Mouse (Mus musculus) forebrain, postnatal 0 days (tissue): ENCODE measurements around the gene Zp2. TPM values are rescaled to one million over a fixed set of nuclear protein-coding genes. Genes with fewer than 3 reads are reported as not detected.

Source experiments
- ATAC-seq: fragments of 200-750 bp; cut with Nextera tagmentation; 2 replicates; pipeline ENCODE4 v1.8.0; 2017; ENCODE audit warnings: mild to moderate bottlenecking, moderate library complexity
- DNase-seq: peaks from one replicate; pipeline ENCODE4 v3.0.0-alpha.2; 2015
- H3K27ac ChIP-seq: fragments of 300-500 bp; sonication (generic); 2 replicates; pipeline ENCODE4 v1.5.1; 2014; ENCODE audit warnings: low read depth, mild to moderate bottlenecking, antibody characterized with exemption, low read length, moderate library complexity, mixed read lengths
- H3K27me3 ChIP-seq: fragments of 300-500 bp; sonication (generic); 2 replicates; pipeline ENCODE4 v1.6.1; 2014; ENCODE audit warnings: mild to moderate bottlenecking, low read length, mixed read lengths; ENCODE audit not compliant: insufficient read depth
- H3K36me3 ChIP-seq: fragments of 300-500 bp; sonication (generic); 2 replicates; pipeline ENCODE4 v1.6.1; 2014; ENCODE audit warnings: mild to moderate bottlenecking, moderate library complexity; ENCODE audit not compliant: insufficient read depth
- H3K4me1 ChIP-seq: fragments of 300-500 bp; sonication (generic); 2 replicates; pipeline ENCODE4 v1.6.1; 2014; ENCODE audit warnings: antibody characterized with exemption; ENCODE audit not compliant: insufficient read depth
- H3K4me2 ChIP-seq: fragments of 300-500 bp; sonication (generic); 2 replicates; pipeline ENCODE4 v1.6.1; 2014; ENCODE audit warnings: low read depth, mild to moderate bottlenecking, moderate library complexity
- H3K4me3 ChIP-seq: fragments of 300-500 bp; sonication (generic); 2 replicates; pipeline ENCODE4 v1.5.1; 2014; ENCODE audit warnings: low read depth, low read length, mixed read lengths
- H3K9ac ChIP-seq: fragments of 300-500 bp; sonication (generic); 2 replicates; pipeline ENCODE4 v1.6.1; 2014; ENCODE audit warnings: mild to moderate bottlenecking
- H3K9me3 ChIP-seq: fragments of 300-500 bp; sonication (generic); 2 replicates; pipeline ENCODE4 v1.6.1; 2016; ENCODE audit warnings: low read length
- CTCF ChIP-seq: sonication (generic); IDR thresholded peaks from 2 replicates; pipeline ENCODE4 v1.5.1; 2016; ENCODE audit warnings: antibody characterized with exemption, control low read depth, low read depth
- WGBS: fragments of 180-500 bp; shearing (Covaris S2); extraction: QIAGEN DNeasy Blood & Tissue Kit; methylation state at CpG from one replicate; pipeline ENCODE4 v1.1.7; 2014; 5-methylcytosine and 5-hydroxymethylcytosine counted together
- polyA plus RNA-seq: library from polyadenylated mRNA; unstranded; fragments of >200 nt; fragmentation: Nextera tagmentation; extraction: Ambion mirVana; gene quantifications from 2 replicates; pipeline ENCODE4 v1.2.1, GENCODE M21; 2015
- total RNA-seq: library from RNA; depleted of rRNA; stranded (reverse); fragments of >200 nt; gene quantifications from 2 replicates; pipeline ENCODE4 v1.2.3, GENCODE M21; 2014

The Zp2 gene
- total and polyA plus RNA-seq, 2 experiments from 2014 or later, result 0.19 TPM; not detected in 1

DNA sequence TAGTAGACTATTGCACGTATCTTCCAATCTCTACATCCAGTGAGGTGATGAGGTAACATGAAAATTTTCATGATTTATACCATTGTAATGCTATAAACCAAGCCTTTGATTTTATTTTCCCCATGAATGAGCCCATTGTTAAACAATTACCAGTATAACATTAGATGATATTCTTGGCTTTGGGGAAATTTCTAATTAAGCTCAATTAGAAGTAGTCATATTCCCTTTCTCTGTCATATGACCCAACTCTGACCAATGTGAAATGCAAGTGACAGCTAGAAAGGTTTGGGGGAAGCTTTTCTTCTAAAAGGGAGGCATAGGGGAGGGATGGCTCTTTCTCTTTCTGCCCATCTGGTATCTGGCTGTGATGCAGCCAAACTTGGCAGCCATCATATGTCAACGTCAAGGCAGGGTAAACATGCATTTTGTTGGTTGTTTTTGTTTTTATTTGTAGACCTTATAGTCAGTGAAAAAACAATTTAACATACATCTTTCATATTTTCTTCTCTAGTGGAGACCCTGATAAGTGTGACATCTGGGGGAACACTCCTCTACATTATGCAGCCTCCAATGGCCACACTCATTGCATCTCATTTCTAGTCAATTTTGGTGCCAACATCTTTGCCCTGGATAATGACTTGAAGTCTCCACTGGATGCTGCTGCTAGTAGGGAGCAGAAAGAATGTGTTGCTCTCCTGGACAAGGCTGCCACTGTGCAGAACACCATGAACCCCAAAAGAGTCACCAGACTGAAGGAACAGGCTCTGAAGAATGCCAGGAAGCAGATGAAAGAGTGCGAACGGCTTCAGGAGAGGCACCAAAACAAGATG lies 36.5 kb upstream of the Zp2 start:
- H3K36me3 ChIP-seq, result no peaks in the 10 kb centered on the region
- H3K9ac ChIP-seq, result no peak overlapping the region
- no peak overlapping the region for H3K4me3 ChIP-seq
- ATAC-seq (peak; percentile 60; the same call in 1 of the 2 replicates), DNase-seq (peak; percentile 52)
- no peak overlapping the region for H3K27ac ChIP-seq
- no peaks in the 10 kb centered on the region for H3K9me3 ChIP-seq
- no peaks in the 10 kb centered on the region for H3K4me1 ChIP-seq
- H3K4me2 ChIP-seq, result no peak overlapping the region
- H3K27me3 ChIP-seq, result no peaks in the 10 kb centered on the region
- no peak for TF ChIP-seq CTCF
- WGBS, result 70% methylated on average over 4 of the region's 4 CpGs

DNA sequence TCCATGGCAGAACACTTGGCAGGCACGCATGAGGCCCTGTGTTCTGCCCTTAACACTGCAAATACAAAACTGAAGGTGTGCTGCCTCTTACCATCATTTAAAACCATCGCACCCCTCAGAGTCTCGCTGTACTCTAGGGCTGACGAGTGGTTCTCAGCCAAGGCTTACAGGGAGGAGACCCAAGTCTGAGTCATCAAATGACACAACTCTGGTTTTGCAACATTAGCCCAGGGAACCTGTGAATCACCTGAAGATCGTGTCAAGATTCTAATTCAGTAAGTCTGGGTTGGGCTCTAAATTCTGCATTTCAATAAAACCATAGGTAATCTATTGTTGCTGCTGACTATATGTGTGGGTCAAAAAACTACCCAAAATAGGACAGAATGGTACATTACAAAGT lies 35.5 kb upstream of the Zp2 start:
- Histone ChIP-seq H3K4me1 (no peaks in the 10 kb centered on the region), H3K4me3 (no peak overlapping the region), H3K27me3 (no peaks in the 10 kb centered on the region), H3K36me3 (no peaks in the 10 kb centered on the region), H3K27ac (no peak overlapping the region), H3K9ac (no peak overlapping the region), H3K9me3 (no peaks in the 10 kb centered on the region), H3K4me2 (no peak overlapping the region)
- DNase-seq (no peak), ATAC-seq (no peak)
- WGBS, result 73% methylated on average over 5 of the region's 5 CpGs
- no peak for TF ChIP-seq CTCF

DNA sequence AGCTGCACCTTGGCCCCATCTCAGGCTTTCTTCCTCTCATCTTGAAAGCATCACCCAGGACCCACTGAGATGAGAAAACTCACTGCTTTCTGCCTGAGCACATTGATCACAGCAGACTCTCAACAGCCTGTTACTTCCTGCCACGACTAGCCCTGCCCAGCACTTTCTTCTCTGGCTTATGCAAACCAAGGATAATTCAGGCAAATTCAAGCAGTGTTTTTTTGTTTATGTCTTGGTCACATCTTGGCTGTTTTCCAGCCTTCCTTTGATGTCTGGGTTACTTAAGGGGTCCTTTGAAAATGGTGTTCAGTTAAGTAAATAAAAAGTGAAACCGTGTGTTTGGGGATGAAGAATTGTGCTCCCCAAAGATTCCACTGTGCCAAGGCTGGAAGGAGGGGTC lies 33.8 kb upstream of the Zp2 start:
- Histone ChIP-seq H3K4me3 (no peak overlapping the region), H3K36me3 (no peaks in the 10 kb centered on the region), H3K27ac (no peak overlapping the region), H3K4me2 (no peak overlapping the region), H3K9me3 (no peaks in the 10 kb centered on the region), H3K27me3 (no peaks in the 10 kb centered on the region), H3K9ac (no peak overlapping the region), H3K4me1 (no peaks in the 10 kb centered on the region)
- no peak for ATAC-seq
- DNase-seq, result no peak
- no peak for TF ChIP-seq CTCF
- WGBS, result 11% methylated on average over 2 of the region's 2 CpGs

DNA sequence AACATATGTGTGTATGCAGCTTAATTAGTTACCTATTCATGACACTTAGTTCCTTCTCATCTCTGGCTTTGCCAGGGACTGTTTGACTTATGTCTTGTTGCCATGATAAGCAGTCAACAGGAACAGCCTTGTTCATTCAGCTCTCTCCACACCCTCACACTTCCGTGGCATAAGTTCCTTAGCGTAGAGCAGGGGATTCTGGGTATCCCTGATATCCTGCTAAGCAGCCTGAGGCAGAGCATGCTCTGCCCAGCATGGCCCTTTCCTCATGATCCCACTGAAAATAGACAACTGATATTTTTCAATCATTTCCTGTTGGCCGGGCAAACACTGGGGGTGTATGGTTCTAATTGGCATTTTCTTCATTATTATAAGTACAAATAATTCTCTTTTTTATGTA lies 32.5 kb upstream of the Zp2 start:
- Histone ChIP-seq H3K4me3 (no peak overlapping the region), H3K9ac (no peak overlapping the region), H3K9me3 (no peaks in the 10 kb centered on the region), H3K4me2 (no peak overlapping the region), H3K4me1 (no peaks in the 10 kb centered on the region), H3K36me3 (no peaks in the 10 kb centered on the region), H3K27me3 (no peaks in the 10 kb centered on the region), H3K27ac (no peak overlapping the region)
- no peak for DNase-seq
- WGBS, result 57% methylated on average over 3 of the region's 3 CpGs
- ATAC-seq, result 0 out of 2 replicates have a peak, but pooled peaks have one; percentile 54
- TF ChIP-seq CTCF, result no peak

DNA sequence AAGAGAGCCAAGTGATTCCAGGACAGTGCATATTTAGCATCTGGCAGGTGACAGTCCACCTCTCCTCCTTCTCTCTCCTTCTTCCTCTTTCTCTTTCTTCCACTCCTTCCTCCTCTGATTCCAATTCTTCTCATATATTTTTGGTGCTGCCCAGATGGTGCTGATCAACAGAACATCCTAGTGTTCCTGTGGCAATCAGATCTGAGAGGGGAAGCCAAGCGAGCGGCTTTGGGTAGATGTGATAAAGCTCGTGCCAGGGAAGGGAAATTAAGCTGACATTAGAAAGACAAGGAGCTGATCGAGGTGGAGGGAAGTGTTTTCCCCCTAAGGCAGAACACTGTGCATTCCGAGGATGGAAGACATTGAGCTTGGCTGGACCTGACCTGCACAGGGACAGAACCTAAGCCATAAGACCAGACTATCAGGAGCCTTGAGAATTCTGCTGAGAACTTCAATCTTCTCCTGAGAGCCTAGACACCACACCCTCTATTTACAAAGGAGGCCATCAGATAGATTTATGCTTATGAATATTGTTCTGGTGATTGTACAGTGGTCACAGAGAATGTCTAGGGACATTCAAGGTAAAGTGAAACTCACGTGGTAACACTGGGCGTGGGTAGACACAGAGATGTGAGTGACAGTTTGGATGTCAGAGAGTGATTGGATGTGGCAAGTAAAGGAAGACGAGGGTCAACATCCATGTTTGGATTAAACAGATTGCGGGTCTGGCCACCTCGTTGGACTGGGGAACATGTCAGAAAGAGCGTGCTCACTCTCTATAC lies 29.8 kb upstream of the Zp2 start:
- Histone ChIP-seq H3K4me2 (no peak overlapping the region), H3K4me3 (no peak overlapping the region), H3K4me1 (no peaks in the 10 kb centered on the region), H3K36me3 (no peaks in the 10 kb centered on the region), H3K27ac (no peak overlapping the region), H3K27me3 (no peaks in the 10 kb centered on the region), H3K9ac (no peak overlapping the region), H3K9me3 (no peaks in the 10 kb centered on the region)
- TF ChIP-seq CTCF, result no peak
- 81% methylated on average over 11 of the region's 11 CpGs for WGBS
- no peak for ATAC-seq
- DNase-seq, result no peak

DNA sequence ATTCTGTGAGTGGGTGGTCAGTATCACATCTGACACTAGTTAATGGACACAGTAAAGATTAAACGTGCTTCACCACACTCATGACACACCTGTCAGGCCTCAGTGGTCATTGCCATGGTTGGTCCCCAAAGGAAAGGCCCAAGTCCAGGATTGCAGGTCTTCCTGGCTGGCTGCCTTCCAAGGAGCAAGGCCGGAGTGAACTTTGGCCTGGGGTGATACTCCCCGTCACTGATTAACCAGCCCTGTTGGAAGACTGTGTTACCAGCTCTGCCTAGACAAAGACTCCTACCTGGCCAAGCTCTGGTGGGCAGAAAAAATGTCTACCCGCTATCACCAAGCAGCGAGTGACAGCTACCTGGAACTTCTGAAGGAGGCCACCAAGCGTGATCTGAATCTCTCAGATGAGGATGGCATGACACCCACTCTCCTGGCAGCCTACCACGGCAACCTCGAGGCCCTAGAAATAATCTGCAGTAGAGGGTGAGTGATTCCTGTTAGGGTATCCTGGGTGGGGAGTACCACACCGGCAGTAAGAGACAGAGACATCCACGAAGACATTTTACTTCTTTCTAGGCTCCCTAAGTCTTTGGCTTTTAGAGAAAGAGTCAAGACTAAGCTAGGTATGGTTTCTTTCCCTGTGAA lies 28.6 kb upstream of the Zp2 start, which contains the start of gene Anks4b:
TSS of gene Anks4b (plus strand) at position 256 of the 642 bp plus-strand sequence.
- TF ChIP-seq CTCF, result no peak
- ATAC-seq (no peak), DNase-seq (no peak)
- no peaks in the 10 kb centered on the region for H3K27me3 ChIP-seq
- no peak within 1 kb of the TSS for H3K4me3 ChIP-seq
- no peak within 1 kb of the TSS for H3K4me2 ChIP-seq
- no peaks in the 10 kb centered on the region for H3K4me1 ChIP-seq
- no peaks in the 10 kb centered on the region for H3K36me3 ChIP-seq
- no peak within 1 kb of the TSS for H3K9ac ChIP-seq
- no peaks in the 10 kb centered on the region for H3K9me3 ChIP-seq
- 86% methylated on average over 10 of the region's 10 CpGs for WGBS
- H3K27ac ChIP-seq, result no peak within 1 kb of the TSS
